Mouse (Mus musculus) kidney, adult 2 months (tissue): Measurements from ENCODE around the gene Abca5.

Source experiments
- CTCF ChIP-seq: fragments of 200-500 bp; conservative IDR thresholded peaks from 2 replicates; pipeline ENCODE4 v1.5.1; 2011; ENCODE audit warnings: low read depth, mild to moderate bottlenecking, control low read depth, low read length, moderate library complexity, mixed read lengths; ENCODE audit not compliant: insufficient read depth, insufficient read length
- POLR2A ChIP-seq: fragments of 200-500 bp; IDR thresholded peaks from one replicate; pipeline ENCODE4 v1.6.1; 2011; ENCODE audit warnings: low read depth, low read length, control low read depth

DNA sequence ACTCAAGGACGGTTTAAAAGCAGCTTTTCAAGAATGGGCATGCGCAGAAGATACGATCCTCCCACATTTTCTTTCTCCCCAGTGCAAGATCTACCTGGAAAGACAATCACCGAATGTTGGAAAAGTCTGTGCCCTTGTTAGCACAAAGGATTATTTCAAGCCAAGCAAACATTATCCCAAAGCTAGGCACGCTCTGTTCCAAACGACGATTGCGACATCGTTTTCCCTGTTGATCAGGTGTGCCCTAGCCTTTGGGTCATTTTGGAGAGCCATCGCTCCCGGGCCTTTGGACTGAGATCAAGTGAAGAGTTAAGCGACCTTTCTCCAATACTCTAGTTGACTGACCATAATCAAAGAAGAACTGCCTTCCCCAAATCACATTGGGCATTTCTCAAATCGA is 30.1 kb upstream of the Abca5 start:
- no peak for TF ChIP-seq CTCF
- TF ChIP-seq POLR2A: no peak
